Mouse (Mus musculus) stomach, postnatal 0 days (tissue): Measurements from ENCODE around the gene Gpx4. TPM values are rescaled to one million over a fixed set of nuclear protein-coding genes. Genes with fewer than 3 reads are reported as not detected.

Experiments
- ATAC-seq: fragments of 200-750 bp; cut with Nextera tagmentation; 2 replicates; pipeline ENCODE4 v1.8.0; 2017; ENCODE audit not compliant: low FRiP score, low TSS enrichment
- DNase-seq: peaks from one replicate; pipeline ENCODE4 v3.0.0-alpha.2; 2016; ENCODE audit warnings: low spot score
- H3K27ac ChIP-seq: fragments of 300-500 bp; sonication (generic); replicated peaks from 2 replicates; pipeline ENCODE4 v1.5.1; 2014; ENCODE audit warnings: mild to moderate bottlenecking, control low read depth
- H3K27me3 ChIP-seq: fragments of 300-500 bp; sonication (generic); 2 replicates; pipeline ENCODE4 v1.6.1; 2014; ENCODE audit warnings: low read length; ENCODE audit not compliant: control insufficient read depth, insufficient read depth
- H3K36me3 ChIP-seq: fragments of 300-500 bp; sonication (generic); 2 replicates; pipeline ENCODE4 v1.6.1; 2014; ENCODE audit warnings: low read length, mixed read lengths; ENCODE audit not compliant: control insufficient read depth, insufficient read depth
- H3K4me1 ChIP-seq: fragments of 300-500 bp; sonication (generic); replicated peaks from 2 replicates; pipeline ENCODE4 v1.6.1; 2014; ENCODE audit warnings: antibody characterized with exemption; ENCODE audit not compliant: control insufficient read depth, insufficient read depth
- H3K4me2 ChIP-seq: fragments of 300-500 bp; sonication (generic); replicated peaks from 2 replicates; pipeline ENCODE4 v1.6.1; 2014; ENCODE audit warnings: low read depth, mild to moderate bottlenecking, control low read depth, moderate library complexity
- H3K4me3 ChIP-seq: fragments of 300-500 bp; sonication (generic); 2 replicates; pipeline ENCODE4 v1.5.1; 2014; ENCODE audit warnings: low read depth, low read length, control low read depth
- H3K9ac ChIP-seq: fragments of 300-500 bp; sonication (generic); 2 replicates; pipeline ENCODE4 v1.6.1; 2014; ENCODE audit warnings: mild to moderate bottlenecking, low read length, control low read depth, mixed read lengths
- H3K9me3 ChIP-seq: fragments of 300-500 bp; sonication (generic); 2 replicates; pipeline ENCODE4 v1.6.1; 2016; ENCODE audit warnings: low read length; ENCODE audit not compliant: control insufficient read depth
- CTCF ChIP-seq: IDR thresholded peaks from 2 replicates; pipeline ENCODE4 v1.5.1; 2016; ENCODE audit warnings: antibody characterized with exemption, low read depth, mild to moderate bottlenecking, moderate library complexity
- EP300 ChIP-seq: optimal IDR thresholded peaks from 2 replicates; pipeline ENCODE3; 2016; ENCODE audit warnings: antibody characterized with exemption
- WGBS: fragments of 180-500 bp; shearing (Covaris S2); extraction: QIAGEN DNeasy Blood & Tissue Kit; methylation state at CpG from one replicate; pipeline ENCODE4 v1.1.7; 2014; 5-methylcytosine and 5-hydroxymethylcytosine counted together
- polyA plus RNA-seq: library from polyadenylated mRNA; unstranded; fragments of >200 nt; fragmentation: Nextera tagmentation; extraction: Ambion mirVana; gene quantifications from 2 replicates; pipeline ENCODE4 v1.2.1, GENCODE M21; 2015

Gene Gpx4
- polyA plus RNA-seq, 1 experiment from 2014 or later = 435 TPM

GRCm38 (mm10) chr10:80072623-80073489 is 25.9 kb downstream of the Gpx4 start:
- Histone ChIP-seq H3K9me3 (no peaks in the 10 kb centered on the region), H3K4me2 (no peak overlapping the region), H3K9ac (no peak overlapping the region), H3K36me3 (peaks cover 3% of the 10 kb centered on the region; the same call in 1 of the 2 replicates), H3K27ac (peak overlapping the region; percentile 94), H3K4me1 (peaks cover 17% of the 10 kb centered on the region), H3K4me3 (no peak overlapping the region), H3K27me3 (no peaks in the 10 kb centered on the region)
- TF ChIP-seq CTCF (no peak), EP300 (no peak)
- WGBS = 73% methylated on average over 20 of the region's 20 CpGs
- ATAC-seq = peak; percentile 8
- DNase-seq = peak; percentile 59

- peak overlapping the region; percentile 88 for H3K27ac ChIP-seq
- no peak for TF ChIP-seq EP300
- peak; percentile 72 for TF ChIP-seq CTCF
- peaks cover 5% of the 10 kb centered on the region for H3K36me3 ChIP-seq
- H3K4me2 ChIP-seq = peak overlapping the region; percentile 59
- DNase-seq (peak; percentile 90), ATAC-seq (peak; percentile 83)
- peak overlapping the region; percentile 68 for H3K9ac ChIP-seq
- 20% methylated on average over 28 of the region's 28 CpGs for WGBS
- H3K27me3 ChIP-seq = no peaks in the 10 kb centered on the region
- H3K4me1 ChIP-seq = peaks cover 17% of the 10 kb centered on the region
- H3K9me3 ChIP-seq = no peaks in the 10 kb centered on the region
- peak overlapping the region; percentile 33 for H3K4me3 ChIP-seq
Measured at GRCm38 (mm10) chr10:80074813-80075601, 28.0 kb downstream of the Gpx4 start.

GRCm38 (mm10) chr10:80075924-80076323 is 29.0 kb downstream of the Gpx4 start:
- H3K27ac ChIP-seq = peak overlapping the region; percentile 88
- DNase-seq (no peak), ATAC-seq (no peak)
- TF ChIP-seq EP300 = no peak
- TF ChIP-seq CTCF = no peak; the same call in 1 of the 2 replicates
- peak overlapping the region; percentile 68; the same call in 1 of the 2 replicates for H3K9ac ChIP-seq
- H3K36me3 ChIP-seq = peaks cover 5% of the 10 kb centered on the region
- H3K4me2 ChIP-seq = no peak overlapping the region
- H3K9me3 ChIP-seq = no peaks in the 10 kb centered on the region
- no peaks in the 10 kb centered on the region for H3K27me3 ChIP-seq
- peaks cover 15% of the 10 kb centered on the region for H3K4me1 ChIP-seq
- WGBS = 72% methylated on average over 1 of the region's 1 CpGs
- no peak overlapping the region for H3K4me3 ChIP-seq

GRCm38 (mm10) chr10:80076386-80076785 is 29.4 kb downstream of the Gpx4 start:
- TF ChIP-seq EP300 (no peak), CTCF (no peak)
- Histone ChIP-seq H3K4me2 (no peak overlapping the region), H3K4me3 (no peak overlapping the region), H3K9ac (no peak overlapping the region), H3K9me3 (no peaks in the 10 kb centered on the region), H3K27ac (no peak overlapping the region), H3K4me1 (peaks cover 12% of the 10 kb centered on the region), H3K27me3 (no peaks in the 10 kb centered on the region), H3K36me3 (peaks cover 5% of the 10 kb centered on the region)
- DNase-seq (no peak), ATAC-seq (no peak)
- over 99% methylated on average over 4 of the region's 4 CpGs for WGBS

DNA sequence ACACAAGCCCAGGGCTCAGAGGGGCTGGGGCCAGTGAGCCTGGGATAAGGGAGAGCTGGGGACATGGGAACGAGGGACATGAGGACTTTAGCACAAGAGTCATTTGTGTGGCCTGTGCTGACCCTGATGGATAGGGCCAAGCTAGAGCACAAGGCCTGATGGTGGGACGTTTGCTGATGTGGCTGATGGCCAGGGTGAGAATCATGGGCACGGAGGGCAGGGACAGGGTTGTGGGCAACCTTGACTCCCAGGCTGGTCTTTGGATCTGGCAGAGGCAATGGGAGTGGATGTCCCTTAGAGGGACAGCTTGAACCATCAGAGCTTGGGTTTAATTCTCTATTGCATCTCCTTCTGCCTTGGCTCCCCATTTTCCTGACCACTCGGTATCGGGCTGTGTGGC is 30.3 kb downstream of the Gpx4 start:
- Histone ChIP-seq H3K9ac (no peak overlapping the region), H3K4me2 (no peak overlapping the region), H3K27me3 (no peaks in the 10 kb centered on the region), H3K4me1 (peaks cover 4% of the 10 kb centered on the region; the same call in 1 of the 2 replicates), H3K27ac (no peak overlapping the region), H3K9me3 (no peaks in the 10 kb centered on the region), H3K4me3 (no peak overlapping the region), H3K36me3 (peaks cover 8% of the 10 kb centered on the region)
- TF ChIP-seq CTCF (no peak), EP300 (no peak)
- WGBS = 88% methylated on average over 5 of the region's 5 CpGs
- ATAC-seq (no peak), DNase-seq (no peak)
